Mouse (Mus musculus): ENCODE measurements around the gene Axl.
"Not testable (repeated sequence)": the region's sequence is repeated elsewhere in the genome, so short reads cannot be mapped to it uniquely, and the experiment has no call there.

Axl gene

DNA sequence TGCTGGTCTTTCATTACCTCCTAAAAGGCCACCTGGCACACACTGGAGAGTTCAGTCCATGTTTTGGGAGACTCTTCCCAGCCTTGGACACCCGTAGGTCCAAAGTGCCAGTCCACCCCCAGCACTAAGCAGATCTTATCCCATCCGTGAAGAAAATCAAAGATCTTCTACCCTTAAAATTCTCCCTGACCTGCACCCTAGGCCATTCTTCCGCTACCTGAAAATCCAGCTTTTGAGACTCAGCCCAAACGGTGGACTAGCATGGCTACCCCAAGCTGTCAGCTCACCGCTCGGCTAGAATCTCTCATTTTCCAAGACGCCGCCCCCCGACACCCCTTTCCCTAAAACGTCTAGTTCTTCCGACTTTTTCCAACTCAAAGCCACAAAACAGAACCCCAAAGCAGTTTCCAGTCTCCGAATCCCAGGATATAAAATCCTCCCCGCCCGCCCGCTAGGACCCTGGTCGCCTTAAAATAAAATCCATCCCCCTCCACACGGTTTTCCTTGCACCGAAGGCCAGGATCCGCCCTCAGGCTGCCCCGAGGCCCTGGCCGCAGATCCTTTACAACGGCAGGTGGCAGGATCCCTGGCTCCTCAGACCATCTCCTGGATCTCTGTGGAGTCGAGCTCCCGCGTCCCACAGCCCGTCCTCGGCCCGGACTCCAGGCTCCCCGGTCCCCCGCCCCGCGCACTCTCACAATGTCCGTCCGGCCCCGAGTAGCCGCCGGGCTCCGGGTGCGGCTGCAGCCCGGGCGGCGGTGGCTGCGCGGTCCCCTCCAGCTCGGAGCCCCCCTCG, 34.7 kb downstream of the Axl start:
- no peak for DNase-seq

GRCm38 (mm10) chr7:25753076-25753475, 35.4 kb downstream of the Axl start:
- no peak for DNase-seq

DNA sequence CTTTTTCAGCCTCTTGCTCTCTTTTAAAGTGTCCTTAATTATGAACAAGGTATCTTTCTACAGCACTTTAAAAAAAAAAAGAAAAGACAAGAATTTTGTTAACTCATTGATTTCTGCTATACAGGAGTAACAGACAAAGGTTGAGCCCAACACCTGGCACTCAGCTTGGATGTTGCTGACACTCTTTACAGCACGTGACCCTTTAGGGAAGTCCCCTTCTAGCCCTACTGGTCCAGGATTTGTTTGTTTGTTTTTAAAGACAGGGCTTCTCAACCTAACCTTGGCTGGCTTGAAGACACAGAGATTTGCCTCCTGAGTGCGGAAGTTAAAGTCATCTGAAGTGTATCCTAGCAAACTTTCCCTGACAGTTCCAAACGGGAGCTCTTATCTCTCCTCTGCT, 41.7 kb downstream of the Axl start:
- no peak for DNase-seq

GRCm38 (mm10) chr7:25738277-25738676, 50.2 kb downstream of the Axl start:
- DNase-seq = no peak

DNA sequence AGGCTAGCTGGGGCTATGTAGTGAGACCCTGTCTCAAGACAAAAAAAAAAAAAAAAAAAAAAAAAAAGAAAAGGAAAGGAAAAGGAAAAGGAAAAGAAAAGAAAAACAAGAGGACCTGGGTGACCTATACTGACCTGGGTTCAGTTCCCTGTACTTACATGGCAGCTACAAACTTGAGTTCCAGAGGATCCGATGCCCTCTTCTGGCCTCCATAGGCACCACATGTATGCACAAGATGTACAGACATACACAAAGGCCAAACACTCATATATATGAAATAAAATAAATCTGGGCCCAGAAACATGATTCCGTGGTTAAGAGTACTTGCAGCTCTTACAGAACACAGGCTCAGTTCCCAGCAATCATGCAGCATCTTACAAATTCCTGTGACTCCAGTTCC, 51.6 kb downstream of the Axl start:
- DNase-seq = no peak

GRCm38 (mm10) chr7:25734991-25735390, 53.5 kb downstream of the Axl start:
- DNase-seq = no peak

GRCm38 (mm10) chr7:25731294-25732055, 57.0 kb downstream of the Axl start:
- no peak for DNase-seq

GRCm38 (mm10) chr7:25729862-25730261, 58.6 kb downstream of the Axl start:
- no peak for DNase-seq

- no peak for DNase-seq
Observed at GRCm38 (mm10) chr7:25729396-25729795, 59.1 kb downstream of the Axl start.

DNA sequence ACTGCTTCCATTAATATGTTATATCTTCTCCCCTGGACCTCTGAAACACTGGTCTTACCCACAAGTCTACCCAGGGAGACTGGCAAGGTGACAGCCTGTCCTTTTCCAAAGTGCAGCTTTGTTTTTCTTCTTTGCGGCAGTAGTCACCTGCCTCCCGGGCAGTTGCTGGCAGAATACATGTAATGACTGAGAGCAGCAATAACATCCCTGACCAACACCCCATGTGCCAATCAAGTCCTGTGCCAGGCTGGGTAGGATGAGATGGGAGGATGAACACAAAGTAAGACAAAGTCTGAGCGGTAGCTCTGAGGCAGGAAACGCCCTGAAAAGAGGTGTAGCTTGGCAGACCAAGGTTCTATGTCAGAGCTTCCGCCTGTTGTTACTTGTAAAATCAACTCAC, 60.7 kb downstream of the Axl start:
- no peak for DNase-seq

DNA sequence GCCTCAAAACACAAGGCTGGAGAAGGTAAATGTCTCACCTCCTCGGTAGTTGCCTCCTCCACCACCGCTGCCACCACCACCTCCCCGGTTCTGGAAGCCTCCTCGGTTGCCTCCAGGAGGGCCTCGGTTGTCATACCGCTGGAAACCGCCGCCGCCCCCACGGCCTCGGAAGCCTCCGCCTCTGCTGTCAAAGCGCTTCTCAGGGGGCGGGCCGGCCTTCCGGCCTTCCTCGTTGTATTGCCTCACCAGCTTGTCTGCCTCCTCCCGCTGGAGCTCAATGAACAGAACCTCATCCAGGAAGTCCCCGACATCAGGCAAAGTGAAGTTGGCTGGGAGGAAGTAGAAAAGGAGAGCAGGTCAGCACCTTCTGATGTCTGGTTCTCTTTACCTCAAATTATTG, 62.6 kb downstream of the Axl start:
- peak in 1 of 2 experiments; percentile 22 for DNase-seq

GRCm38 (mm10) chr7:25721776-25722175, 66.7 kb downstream of the Axl start:
- DNase-seq = not testable (repeated sequence)

- DNase-seq = no peak
Observed at GRCm38 (mm10) chr7:25720760-25721159, 67.7 kb downstream of the Axl start.

- DNase-seq = peak; percentile 68
Observed at GRCm38 (mm10) chr7:25719761-25720610, 68.5 kb downstream of the Axl start.

GRCm38 (mm10) chr7:25718788-25719417, 69.6 kb downstream of the Axl start, which contains the start of gene Ccdc97:
Gene Ccdc97, minus strand, starts transcription at chr7:25719088.
- peak; percentile 87 to 91 for DNase-seq

DNA sequence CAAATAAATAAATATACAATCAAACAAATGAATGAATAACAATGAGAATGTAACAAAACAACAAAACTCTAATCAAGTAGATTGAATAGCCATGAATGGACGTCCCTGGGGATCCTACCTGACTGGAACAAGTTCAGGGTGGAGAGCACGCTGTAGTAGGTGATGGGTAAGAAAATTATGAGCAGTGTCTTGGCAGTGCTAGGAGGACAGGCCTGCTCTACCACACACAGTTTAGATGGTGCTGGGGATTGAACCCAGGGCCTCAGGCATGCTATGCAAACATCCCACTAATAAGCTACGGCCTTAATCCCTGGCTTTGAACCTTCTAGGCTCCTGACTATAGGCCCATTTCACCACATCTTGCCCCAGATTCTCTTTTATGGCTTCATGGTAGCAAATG, 71.0 kb downstream of the Axl start:
- DNase-seq = no peak

- no peak for DNase-seq
Observed at GRCm38 (mm10) chr7:25715731-25716271, 72.7 kb downstream of the Axl start.

DNA sequence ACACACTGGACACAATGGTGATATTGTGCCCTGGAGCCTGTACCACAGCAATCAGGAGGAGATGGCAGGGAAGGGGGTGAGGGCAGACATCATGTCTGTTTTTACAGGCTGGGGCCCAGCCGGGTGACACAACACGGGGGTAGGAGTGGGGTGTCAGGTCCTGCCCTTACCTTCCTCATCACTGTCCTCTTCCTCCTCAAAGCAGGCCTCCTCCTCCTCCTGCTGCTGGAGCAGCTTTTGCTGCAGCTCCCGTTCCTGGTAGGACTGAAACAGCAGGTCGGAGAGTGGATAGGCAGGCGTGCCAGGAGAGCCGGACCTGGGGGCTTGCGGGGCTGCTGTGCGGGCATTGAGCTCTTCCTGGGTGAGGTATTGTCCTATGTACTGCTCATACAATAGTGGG, 73.9 kb downstream of the Axl start:
- no peak for DNase-seq

GRCm38 (mm10) chr7:25712801-25713200, 75.7 kb downstream of the Axl start:
- DNase-seq = no peak

DNA sequence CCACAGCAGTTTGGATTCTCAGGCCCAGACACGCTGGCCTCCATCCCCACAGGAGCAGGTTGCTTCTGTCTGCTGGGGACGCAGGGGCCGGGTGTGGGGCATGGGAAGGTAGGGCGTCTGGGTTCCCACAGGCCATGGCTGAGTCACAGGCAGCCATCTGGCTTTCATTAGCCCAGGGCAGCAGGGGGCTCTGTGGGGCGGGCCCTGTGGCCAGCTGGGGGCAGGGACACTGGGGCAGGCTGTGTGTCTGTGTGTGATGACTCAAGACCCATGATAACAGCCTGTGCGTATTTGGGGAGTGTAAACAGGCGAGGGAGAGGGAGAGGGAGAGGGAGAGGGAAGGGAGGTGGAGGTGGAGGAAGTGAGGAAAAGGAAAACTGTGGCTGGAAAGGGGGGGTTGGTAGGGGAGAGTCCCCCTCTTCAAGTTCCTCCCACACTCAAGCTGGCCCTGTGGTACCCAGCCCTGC, 76.7 kb downstream of the Axl start:
- DNase-seq = peak in 1 of 2 experiments; percentile 22

- DNase-seq = no peak
Observed at GRCm38 (mm10) chr7:25711165-25711564, 77.3 kb downstream of the Axl start.

GRCm38 (mm10) chr7:25710519-25711130, 77.9 kb downstream of the Axl start:
- peak in 1 of 2 experiments; percentile 40 for DNase-seq
